Mouse (Mus musculus) gastrocnemius, postnatal 25 days (tissue): ENCODE data around the gene Ranbp17. TPM values are rescaled to one million over a fixed set of nuclear protein-coding genes. Genes with fewer than 3 reads are reported as not detected.
"Not testable (repeated sequence)": the region's sequence is repeated elsewhere in the genome, so short reads cannot be mapped to it uniquely, and the experiment has no call there.

Experiments
- DNase-seq: peaks from one replicate; pipeline ENCODE4 v3.0.0; 2022
- long read RNA-seq, 2 experiments: library from polyadenylated mRNA; stranded (forward); transcript quantifications; one replicate each; pipeline ENCODE4 v2.0.0; 2021
- total RNA-seq, 2 experiments: library from RNA; stranded (reverse); gene quantifications; 1 replicate in 1 of 2; 2 replicates in 1 of 2; pipeline ENCODE4 v1.2.3; 2021

Gene Ranbp17
- under 1 TPM; 0.38 to 0.79 TPM for total RNA-seq
- long read RNA-seq, experiment 1, partial matches to known transcripts = 0 of 1 reads
- long read RNA-seq, experiment 1, other reads (novel, unspliced or antisense) = 1 of 1 reads
- long read RNA-seq, experiment 2, partial matches to known transcripts = 1 of 1 reads
- long read RNA-seq, experiment 2, other reads (novel, unspliced or antisense) = 0 of 1 reads

GRCm38 (mm10) chr11:33513376-33513991, at the start of gene Ranbp17:
Gene Ranbp17, minus strand, starts transcription at chr11:33513746.
- peak; percentile 34 for DNase-seq

- DNase-seq = no peak
Measured at GRCm38 (mm10) chr11:33554123-33554522, 40.6 kb upstream of the Ranbp17 start.

GRCm38 (mm10) chr11:33550861-33551560, 37.5 kb upstream of the Ranbp17 start:
- DNase-seq = no peak

GRCm38 (mm10) chr11:33547386-33547785, 33.8 kb upstream of the Ranbp17 start:
- no peak for DNase-seq

GRCm38 (mm10) chr11:33544945-33545344, 31.4 kb upstream of the Ranbp17 start:
- DNase-seq = no peak

GRCm38 (mm10) chr11:33544121-33544520, 30.6 kb upstream of the Ranbp17 start:
- no peak for DNase-seq

GRCm38 (mm10) chr11:33537390-33538125, 24.0 kb upstream of the Ranbp17 start:
- no peak for DNase-seq

- DNase-seq = no peak
Measured at GRCm38 (mm10) chr11:33536636-33537035, 23.1 kb upstream of the Ranbp17 start.

GRCm38 (mm10) chr11:33534541-33534940, 21.0 kb upstream of the Ranbp17 start:
- no peak for DNase-seq

GRCm38 (mm10) chr11:33533577-33533976, 20.0 kb upstream of the Ranbp17 start:
- no peak for DNase-seq

- no peak for DNase-seq
Measured at GRCm38 (mm10) chr11:33529576-33529975, 16.0 kb upstream of the Ranbp17 start.

GRCm38 (mm10) chr11:33512854-33513375, 631 bp downstream of the Ranbp17 start:
- peak; percentile 44 for DNase-seq

- no peak for DNase-seq
Measured at GRCm38 (mm10) chr11:33509401-33509800, 4.1 kb downstream of the Ranbp17 start.

- DNase-seq = no peak
Measured at GRCm38 (mm10) chr11:33485746-33486145, 27.8 kb downstream of the Ranbp17 start.

GRCm38 (mm10) chr11:33480410-33480809, 33.1 kb downstream of the Ranbp17 start:
- DNase-seq = no peak

GRCm38 (mm10) chr11:33479209-33479608, 34.3 kb downstream of the Ranbp17 start:
- DNase-seq = no peak

- DNase-seq = no peak
Measured at GRCm38 (mm10) chr11:33476634-33477033, 36.9 kb downstream of the Ranbp17 start.

- no peak for DNase-seq
Measured at GRCm38 (mm10) chr11:33461172-33461571, 52.4 kb downstream of the Ranbp17 start.

- no peak for DNase-seq
Measured at GRCm38 (mm10) chr11:33454069-33454468, 59.5 kb downstream of the Ranbp17 start.

GRCm38 (mm10) chr11:33433813-33434212, 79.7 kb downstream of the Ranbp17 start:
- DNase-seq = no peak

GRCm38 (mm10) chr11:33428238-33428637, 85.3 kb downstream of the Ranbp17 start:
- DNase-seq = not testable (repeated sequence)

- not testable (repeated sequence) for DNase-seq
Measured at GRCm38 (mm10) chr11:33427789-33428188, 85.8 kb downstream of the Ranbp17 start.
